Mouse (Mus musculus) liver, adult (tissue): ENCODE results near the gene Mex3a.

Source experiments
- GATA4 ChIP-seq: IDR thresholded peaks from 2 replicates; pipeline ENCODE4 v1.6.1; 2014; ENCODE audit warnings: mild to moderate bottlenecking, low read length; ENCODE audit not compliant: insufficient replicate concordance

Mex3a gene

GRCm38 (mm10) chr3:88579454-88580117 is 47.4 kb downstream of the Mex3a start:
- TF ChIP-seq GATA4 = peak; percentile 34; the same call in 1 of the 2 replicates

DNA sequence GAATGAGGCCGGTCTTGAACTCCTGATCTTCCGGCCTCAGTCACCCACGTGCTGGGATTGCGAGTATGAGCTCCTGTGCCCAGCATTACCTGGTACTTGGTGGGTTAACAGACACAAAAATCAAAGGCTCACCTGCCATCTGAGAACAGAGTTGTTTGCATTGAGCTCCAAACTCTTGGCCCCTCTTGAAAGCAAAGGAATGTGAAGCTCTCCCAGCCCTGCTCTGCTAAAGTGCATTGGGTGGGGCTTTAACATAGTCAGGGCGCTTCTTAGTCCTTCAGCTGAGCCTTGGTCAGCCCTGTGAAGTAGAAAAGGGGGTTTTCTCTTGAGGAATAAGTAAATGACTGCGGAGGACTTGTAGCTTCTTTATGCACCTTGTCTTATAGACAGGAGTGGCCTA is 53.6 kb downstream of the Mex3a start:
- TF ChIP-seq GATA4 = no peak

- no peak for TF ChIP-seq GATA4
Observed at GRCm38 (mm10) chr3:88586640-88587039, 54.4 kb downstream of the Mex3a start.

DNA sequence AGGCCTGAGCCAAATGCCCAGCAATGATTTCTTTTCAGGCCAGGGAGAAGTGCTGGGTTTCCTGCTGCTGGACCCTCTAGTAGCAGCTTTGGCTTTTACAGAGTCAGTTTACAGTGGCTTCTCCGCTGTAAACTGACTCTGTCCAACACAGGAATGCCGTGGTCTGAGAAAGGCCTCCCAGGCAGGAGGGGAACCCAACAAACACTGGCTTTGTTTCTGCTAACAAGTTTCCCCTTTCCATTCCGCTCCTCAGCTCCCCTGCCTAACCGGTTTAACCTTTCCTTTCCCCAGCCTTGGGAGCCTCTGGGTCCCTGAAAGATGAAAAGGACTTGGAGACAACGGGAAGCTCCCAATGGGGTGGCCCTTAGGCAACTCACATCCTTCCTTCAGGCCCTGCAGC is 58.1 kb downstream of the Mex3a start:
- TF ChIP-seq GATA4 = no peak
